Mouse (Mus musculus) neural tube, embryonic 14.5 days (tissue): ENCODE measurements around the gene Slc2a13. TPM values are rescaled to one million over a fixed set of nuclear protein-coding genes. Genes with fewer than 3 reads are reported as not detected.

Experiments used
- ATAC-seq: fragments of 200-750 bp; cut with Nextera tagmentation; 2 replicates; pipeline ENCODE4 v1.8.0; 2017; ENCODE audit warnings: low read depth, mild to moderate bottlenecking, moderate TSS enrichment, moderate library complexity
- H3K27ac ChIP-seq: fragments of 300-500 bp; sonication (generic); 2 replicates; pipeline ENCODE4 v1.5.1; 2014; ENCODE audit warnings: low read depth, mild to moderate bottlenecking, control low read depth, low read length, moderate library complexity, mixed read lengths
- H3K27me3 ChIP-seq: fragments of 300-500 bp; sonication (generic); 2 replicates; pipeline ENCODE4 v1.6.1; 2014; ENCODE audit warnings: low read length; ENCODE audit not compliant: control insufficient read depth, insufficient read depth
- H3K36me3 ChIP-seq: fragments of 300-500 bp; sonication (generic); 2 replicates; pipeline ENCODE4 v1.6.1; 2014; ENCODE audit warnings: low read length, mixed read lengths; ENCODE audit not compliant: control insufficient read depth, insufficient read depth
- H3K4me1 ChIP-seq: fragments of 300-500 bp; sonication (generic); 2 replicates; pipeline ENCODE4 v1.6.1; 2014; ENCODE audit warnings: low read length; ENCODE audit not compliant: control insufficient read depth, insufficient read depth
- H3K4me2 ChIP-seq: fragments of 300-500 bp; sonication (generic); 2 replicates; pipeline ENCODE4 v1.6.1; 2014; ENCODE audit warnings: mild to moderate bottlenecking, low read depth, low read length, control low read depth
- H3K4me3 ChIP-seq: fragments of 300-500 bp; sonication (generic); 2 replicates; pipeline ENCODE4 v1.5.1; 2014; ENCODE audit warnings: low read depth, low read length, control low read depth, mixed read lengths
- H3K9ac ChIP-seq: fragments of 300-500 bp; sonication (generic); replicated peaks from 2 replicates; pipeline ENCODE4 v1.6.1; 2014; ENCODE audit warnings: low read depth, mild to moderate bottlenecking, control low read depth, low read length, mixed read lengths
- H3K9me3 ChIP-seq: fragments of 300-500 bp; sonication (generic); 2 replicates; pipeline ENCODE4 v1.6.1; 2016; ENCODE audit warnings: low read length; ENCODE audit not compliant: control insufficient read depth
- WGBS: fragments of 180-500 bp; shearing (Covaris S2); extraction: QIAGEN DNeasy Blood & Tissue Kit; methylation state at CpG from one replicate; pipeline ENCODE4 v1.1.7; 2014; 5-methylcytosine and 5-hydroxymethylcytosine counted together
- polyA plus RNA-seq: library from polyadenylated mRNA; unstranded; fragments of >200 nt; fragmentation: Nextera tagmentation; extraction: Ambion mirVana; gene quantifications from 2 replicates; pipeline ENCODE4 v1.2.1, GENCODE M21; 2014

The Slc2a13 gene
- polyA plus RNA-seq, 1 experiment from 2014 or later = 8.8 TPM

DNA sequence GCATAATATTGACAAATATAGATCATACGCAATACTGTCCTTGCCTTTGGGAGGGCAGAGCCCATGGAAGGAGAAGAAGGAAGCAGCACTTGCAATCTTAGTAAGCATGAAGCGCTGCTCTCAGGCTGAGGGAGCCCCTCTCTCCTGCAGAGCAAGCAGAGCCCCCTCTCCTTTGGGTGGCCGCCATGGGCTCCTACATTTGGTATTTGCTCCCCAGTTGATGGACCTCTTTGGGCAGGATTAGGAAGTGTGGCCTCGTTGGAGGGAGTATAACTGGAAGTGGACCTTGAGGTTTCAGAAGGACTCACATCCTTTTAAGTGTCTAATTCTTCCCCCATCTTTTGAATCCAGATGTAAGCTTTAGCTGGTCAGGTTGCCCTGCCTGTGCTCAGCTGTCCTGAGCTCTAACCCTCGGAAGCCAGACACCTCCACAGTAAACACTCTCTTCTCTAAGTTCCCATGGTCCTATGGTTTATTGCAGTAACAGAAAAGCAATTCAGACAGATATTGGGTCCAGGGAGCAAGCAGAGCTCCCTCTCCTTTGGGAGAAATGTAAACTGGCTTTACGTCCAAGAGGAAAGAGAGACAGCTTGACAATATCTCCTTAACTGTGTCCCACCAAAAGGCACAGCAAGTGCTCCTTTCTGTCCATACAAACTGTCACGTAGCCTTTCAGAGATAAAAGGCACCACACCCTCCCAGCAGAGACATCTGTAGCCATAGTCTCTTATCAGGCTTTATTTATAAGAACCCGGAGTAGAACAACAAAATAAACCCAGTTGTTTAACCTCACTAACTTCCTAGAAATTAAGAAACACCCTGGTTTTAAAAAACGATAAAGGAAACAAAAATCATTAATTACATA, 321.3 kb downstream of the Slc2a13 start:
- no peak for ATAC-seq
- Histone ChIP-seq H3K4me3 (no peak overlapping the region), H3K36me3 (no peaks in the 10 kb centered on the region), H3K9ac (no peak overlapping the region), H3K27ac (no peak overlapping the region), H3K4me2 (no peak overlapping the region), H3K4me1 (no peaks in the 10 kb centered on the region), H3K9me3 (no peaks in the 10 kb centered on the region), H3K27me3 (no peaks in the 10 kb centered on the region)
- whole genome bisulfite sequencing = 75% methylated on average over 9 of the region's 9 CpGs

DNA sequence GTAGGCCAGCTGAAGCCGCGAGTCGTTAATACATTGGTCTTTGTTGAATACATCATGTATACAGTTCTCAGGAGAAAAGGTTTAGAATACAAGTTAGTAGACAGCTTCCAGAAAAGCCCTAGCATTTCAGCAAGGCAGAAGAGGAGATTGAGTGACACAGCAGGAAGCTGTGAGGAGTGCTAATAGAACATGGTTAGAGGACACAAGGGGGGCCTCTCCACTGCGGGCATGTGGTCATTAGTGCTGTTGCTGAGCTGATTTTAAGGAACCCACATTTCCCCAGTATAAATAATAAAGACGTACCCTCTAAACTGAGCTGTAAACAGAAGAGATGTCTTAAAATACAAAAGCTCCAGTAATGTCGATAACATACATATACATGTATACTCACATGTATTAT, 322.2 kb downstream of the Slc2a13 start:
- H3K9ac ChIP-seq = no peak overlapping the region
- H3K4me1 ChIP-seq = no peaks in the 10 kb centered on the region
- H3K36me3 ChIP-seq = no peaks in the 10 kb centered on the region
- WGBS = 66% methylated on average over 6 of the region's 6 CpGs
- H3K4me3 ChIP-seq = no peak overlapping the region
- ATAC-seq = no peak
- no peaks in the 10 kb centered on the region for H3K27me3 ChIP-seq
- H3K27ac ChIP-seq = no peak overlapping the region
- H3K9me3 ChIP-seq = no peaks in the 10 kb centered on the region
- no peak overlapping the region for H3K4me2 ChIP-seq

DNA sequence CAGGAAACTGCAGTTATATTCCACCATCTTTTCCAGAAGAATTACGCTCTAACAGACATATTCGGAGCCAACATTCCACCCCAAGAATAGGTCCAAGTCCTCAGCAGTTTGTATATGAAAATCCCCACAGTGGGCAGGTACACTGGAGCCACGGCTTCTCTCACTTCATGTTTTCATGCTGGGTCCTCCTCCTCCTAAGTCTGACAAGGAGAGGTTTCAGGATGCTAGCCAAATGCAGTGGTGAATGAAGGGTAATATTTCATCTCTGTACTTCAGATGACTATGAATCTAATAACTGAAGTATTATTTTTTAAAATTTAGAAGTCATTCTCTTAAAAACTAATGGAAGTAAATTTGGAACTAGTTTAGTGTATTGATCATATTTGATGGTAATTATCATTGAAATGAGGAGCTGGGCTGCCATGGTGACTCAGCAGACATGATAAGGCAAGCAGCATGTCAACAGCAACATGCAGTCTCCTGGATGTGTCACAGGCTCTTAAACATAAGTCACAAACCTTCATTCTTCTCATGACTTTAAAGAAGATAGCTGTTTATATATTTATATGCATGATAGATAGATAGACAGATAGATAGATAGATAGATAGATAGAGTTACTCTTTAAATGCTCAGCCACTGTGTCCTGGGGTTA, 332.3 kb downstream of the Slc2a13 start:
- no peak for ATAC-seq
- Histone ChIP-seq H3K4me3 (no peak overlapping the region), H3K9ac (no peak overlapping the region), H3K36me3 (no peaks in the 10 kb centered on the region), H3K9me3 (no peaks in the 10 kb centered on the region), H3K27ac (no peak overlapping the region), H3K4me2 (no peak overlapping the region), H3K27me3 (no peaks in the 10 kb centered on the region), H3K4me1 (no peaks in the 10 kb centered on the region)
- WGBS = 89% methylated on average over 3 of the region's 3 CpGs

DNA sequence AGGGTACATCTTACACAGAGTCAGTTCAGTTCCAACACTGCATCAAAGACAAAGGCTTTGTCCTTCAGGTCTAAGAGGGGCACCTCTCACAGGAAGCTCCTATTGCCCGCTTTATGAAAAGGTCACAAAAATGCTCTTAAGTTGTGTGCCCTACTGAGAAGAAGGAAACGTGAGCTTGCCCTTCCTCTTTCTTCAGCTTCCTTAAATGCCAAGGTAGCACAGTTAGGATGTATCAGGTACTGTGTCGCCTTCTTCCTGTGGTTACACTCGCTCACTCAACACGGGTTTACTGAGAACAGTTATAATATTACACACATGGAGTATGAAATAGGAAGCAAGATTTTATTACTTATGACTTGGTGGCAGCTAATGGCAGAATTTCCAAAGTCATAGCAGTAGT, 335.8 kb downstream of the Slc2a13 start:
- no peaks in the 10 kb centered on the region for H3K9me3 ChIP-seq
- no peak overlapping the region for H3K27ac ChIP-seq
- no peaks in the 10 kb centered on the region for H3K4me1 ChIP-seq
- no peak overlapping the region for H3K4me3 ChIP-seq
- H3K9ac ChIP-seq = no peak overlapping the region
- no peak overlapping the region for H3K4me2 ChIP-seq
- ATAC-seq = no peak
- no peaks in the 10 kb centered on the region for H3K36me3 ChIP-seq
- H3K27me3 ChIP-seq = no peaks in the 10 kb centered on the region
- WGBS = 89% methylated on average over 5 of the region's 5 CpGs

Other genes with a start within 250 kb of the Slc2a13 start
- gene Lrrk2, start 99.9 kb upstream of the Slc2a13 start, polyA plus RNA-seq = 2.3 and 2.8 TPM in 2 replicates